Mouse (Mus musculus) liver, adult 2 months (tissue): ENCODE measurements around the gene Dpf3. TPM values are rescaled to one million over a fixed set of nuclear protein-coding genes. Genes with fewer than 3 reads are reported as not detected.
A peak's percentile ranks its signal among the peaks of the same experiment; 100 is the strongest.

ENCODE experiments used
- DNase-seq: peaks from one replicate; pipeline ENCODE4 v3.0.0-alpha.2; 2011; ENCODE audit warnings: low read depth, low spot score; ENCODE audit errors: extremely low read depth
- H3K27ac ChIP-seq: fragments of 200-500 bp; replicated peaks from 2 replicates; pipeline ENCODE4 v1.5.1; 2012; ENCODE audit warnings: low read depth, mild to moderate bottlenecking, control low read depth, inconsistent platforms, low read length; ENCODE audit not compliant: insufficient read depth
- H3K27me3 ChIP-seq: fragments of 200-500 bp; 2 replicates; pipeline ENCODE4 v1.6.1; 2012; ENCODE audit warnings: mild to moderate bottlenecking, moderate library complexity, low read length, inconsistent platforms; ENCODE audit not compliant: control insufficient read depth, insufficient read depth
- H3K36me3 ChIP-seq: fragments of 200-500 bp; 2 replicates; pipeline ENCODE4 v1.6.1; 2012; ENCODE audit warnings: low read length, inconsistent platforms; ENCODE audit not compliant: control insufficient read depth, insufficient read depth
- H3K4me1 ChIP-seq: fragments of 200-500 bp; 2 replicates; pipeline ENCODE4 v1.6.1; 2011; ENCODE audit warnings: low read length; ENCODE audit not compliant: control insufficient read depth, insufficient read depth
- H3K4me3 ChIP-seq: fragments of 200-500 bp; 2 replicates; pipeline ENCODE4 v1.5.1; 2011; ENCODE audit warnings: low read depth, mild to moderate bottlenecking, control low read depth, low read length, moderate library complexity; ENCODE audit not compliant: insufficient read depth
- H3K79me2 ChIP-seq: fragments of 200-500 bp; 2 replicates; pipeline ENCODE4 v1.6.1; 2012; ENCODE audit warnings: inconsistent platforms, mild to moderate bottlenecking, low read length, moderate library complexity; ENCODE audit not compliant: control insufficient read depth, insufficient read depth
- H3K9ac ChIP-seq: fragments of 200-500 bp; 2 replicates; pipeline ENCODE4 v1.6.1; 2012; ENCODE audit warnings: low read depth, mild to moderate bottlenecking, control low read depth, inconsistent platforms, low read length
- CTCF ChIP-seq: fragments of 200-500 bp; IDR thresholded peaks from 2 replicates; pipeline ENCODE4 v1.5.1; 2011; ENCODE audit warnings: low read depth, low read length, control low read depth
- POLR2A ChIP-seq: fragments of 200-500 bp; IDR thresholded peaks from 2 replicates; pipeline ENCODE4 v1.6.1; 2011; ENCODE audit warnings: low read length, control low read depth; ENCODE audit not compliant: insufficient read depth; ENCODE audit errors: extremely low read depth
- WGBS: fragments of 180-500 bp; shearing (Covaris S2); methylation state at CpG from one replicate; pipeline ENCODE4 v1.1.7; 2018; 5-methylcytosine and 5-hydroxymethylcytosine counted together
- polyA plus RNA-seq: library from polyadenylated mRNA; depleted of rRNA; stranded (reverse); fragments of >200 nt; gene quantifications from 2 replicates; pipeline ENCODE4 v1.2.3, GENCODE M21; 2012
- total RNA-seq: library from RNA; depleted of rRNA; stranded (reverse); fragments of >200 nt; gene quantifications from 2 replicates; pipeline ENCODE4 v1.2.3, GENCODE M21; 2014

Dpf3 gene
- total and polyA plus RNA-seq, 2 experiments = 1.6 to 2.4 TPM

DNA sequence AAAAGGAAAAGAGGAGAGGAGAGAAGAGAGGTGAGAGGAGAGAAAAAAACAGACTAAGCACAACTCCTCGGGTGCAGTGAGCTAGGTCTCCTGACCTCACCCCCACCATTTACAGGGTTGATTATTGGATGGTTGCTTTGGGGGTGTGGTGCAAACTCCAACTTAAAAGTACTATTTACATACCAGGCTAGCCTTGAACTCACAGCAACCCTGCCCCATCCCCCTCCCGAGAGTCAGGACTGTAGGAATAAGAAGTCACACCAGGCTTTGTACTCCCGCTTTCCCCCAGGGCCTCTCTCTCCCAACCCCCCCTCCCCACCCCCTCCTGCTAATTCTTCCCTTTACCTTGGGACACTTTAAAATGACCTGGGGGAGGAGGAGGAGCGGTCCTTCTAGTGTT, 8.8 kb upstream of the Dpf3 start:
- no peaks in the 10 kb centered on the region for H3K79me2 ChIP-seq
- WGBS = 69% methylated on average over 4 of the region's 4 CpGs
- H3K27ac ChIP-seq = no peak overlapping the region
- no peaks in the 10 kb centered on the region for H3K4me1 ChIP-seq
- no peak overlapping the region for H3K9ac ChIP-seq
- H3K4me3 ChIP-seq = no peak overlapping the region
- TF ChIP-seq POLR2A = no peak
- no peak for TF ChIP-seq CTCF
- H3K27me3 ChIP-seq = no peaks in the 10 kb centered on the region
- DNase-seq = no peak
- H3K36me3 ChIP-seq = no peaks in the 10 kb centered on the region

DNA sequence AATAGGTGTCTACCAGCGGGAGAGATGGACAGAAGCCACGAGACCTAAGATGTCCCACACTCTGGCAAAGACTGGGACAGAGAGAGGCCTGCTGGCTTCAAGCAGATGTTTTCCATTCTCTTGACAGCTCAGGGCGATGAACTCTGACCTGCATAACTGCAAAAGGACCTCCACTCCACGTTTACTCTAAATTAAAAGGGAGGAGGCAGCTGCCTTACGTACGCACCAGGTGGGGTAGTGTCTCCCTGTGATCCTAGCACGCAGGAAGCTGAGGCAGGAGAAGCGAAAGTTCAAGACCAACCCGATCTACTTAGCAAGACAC, 8.4 kb upstream of the Dpf3 start:
- no peaks in the 10 kb centered on the region for H3K4me1 ChIP-seq
- H3K4me3 ChIP-seq = no peak overlapping the region
- 43% methylated on average over 9 of the region's 9 CpGs for WGBS
- TF ChIP-seq POLR2A (no peak), CTCF (no peak)
- no peak overlapping the region for H3K9ac ChIP-seq
- no peak overlapping the region for H3K27ac ChIP-seq
- H3K79me2 ChIP-seq = no peaks in the 10 kb centered on the region
- H3K27me3 ChIP-seq = no peaks in the 10 kb centered on the region
- DNase-seq = peak; percentile 28
- H3K36me3 ChIP-seq = no peaks in the 10 kb centered on the region

DNA sequence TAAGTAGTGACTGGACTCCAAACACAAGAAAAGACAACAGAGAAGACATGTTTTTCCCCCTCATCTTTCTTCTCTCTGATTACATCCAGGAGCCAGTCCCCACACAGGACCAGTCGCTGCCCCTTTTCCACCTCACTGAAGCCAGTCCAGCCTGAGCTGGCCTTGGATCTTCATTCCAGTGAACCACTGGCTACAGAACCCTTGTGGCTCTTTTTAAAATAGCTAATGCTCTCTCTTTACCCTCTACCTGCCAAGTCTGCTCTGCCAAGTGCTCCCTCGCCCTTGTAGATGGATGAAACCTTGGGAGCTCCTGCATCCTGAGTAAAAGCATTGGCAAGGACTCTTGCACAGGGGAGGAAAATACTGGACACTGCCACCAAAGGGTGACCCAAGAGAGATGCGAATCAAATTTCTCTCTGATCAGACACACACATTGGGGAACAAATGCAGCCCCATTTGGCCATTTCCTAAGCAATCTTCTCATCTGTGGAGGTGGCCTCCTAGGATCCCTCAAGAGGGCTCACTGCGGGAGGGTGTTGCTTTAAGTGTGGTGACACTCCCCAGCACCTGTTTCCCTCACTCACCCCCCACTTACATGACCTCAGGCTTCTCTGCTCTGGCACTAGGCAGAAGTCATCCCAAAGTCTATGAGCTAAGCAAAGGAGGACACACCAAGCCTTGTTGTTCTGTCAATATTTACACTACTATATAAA, 7.9 kb upstream of the Dpf3 start:
- Histone ChIP-seq H3K27ac (no peak overlapping the region), H3K27me3 (no peaks in the 10 kb centered on the region), H3K36me3 (no peaks in the 10 kb centered on the region), H3K4me1 (no peaks in the 10 kb centered on the region), H3K9ac (no peak overlapping the region), H3K4me3 (no peak overlapping the region), H3K79me2 (no peaks in the 10 kb centered on the region)
- TF ChIP-seq POLR2A = no peak
- no peak for TF ChIP-seq CTCF
- 77% methylated on average over 4 of the region's 4 CpGs for WGBS
- no peak for DNase-seq

DNA sequence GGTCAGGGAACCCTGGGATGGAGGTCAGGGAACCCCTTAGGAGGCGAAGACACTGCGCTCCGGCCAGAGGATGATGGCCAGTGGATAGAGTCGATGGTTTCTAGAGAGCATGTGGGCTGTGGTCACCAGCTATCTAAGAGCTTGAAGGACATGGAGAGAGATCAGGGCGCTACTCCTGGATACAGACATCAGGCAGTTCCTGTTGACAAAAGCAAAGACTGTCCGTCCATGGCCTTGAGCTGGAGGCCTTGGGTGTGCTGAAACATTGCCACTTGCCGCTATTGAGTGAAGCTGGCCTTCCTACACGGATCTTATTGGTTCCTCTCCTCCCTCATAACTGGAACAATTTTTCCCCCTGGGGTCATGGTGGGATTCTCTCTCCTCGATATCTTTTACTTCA, 6.7 kb upstream of the Dpf3 start:
- H3K79me2 ChIP-seq = no peaks in the 10 kb centered on the region
- WGBS = 67% methylated on average over 9 of the region's 9 CpGs
- H3K4me3 ChIP-seq = no peak overlapping the region
- no peaks in the 10 kb centered on the region for H3K36me3 ChIP-seq
- DNase-seq = no peak
- no peak for TF ChIP-seq CTCF
- no peak for TF ChIP-seq POLR2A
- no peak overlapping the region for H3K27ac ChIP-seq
- no peaks in the 10 kb centered on the region for H3K4me1 ChIP-seq
- H3K9ac ChIP-seq = no peak overlapping the region
- no peaks in the 10 kb centered on the region for H3K27me3 ChIP-seq

DNA sequence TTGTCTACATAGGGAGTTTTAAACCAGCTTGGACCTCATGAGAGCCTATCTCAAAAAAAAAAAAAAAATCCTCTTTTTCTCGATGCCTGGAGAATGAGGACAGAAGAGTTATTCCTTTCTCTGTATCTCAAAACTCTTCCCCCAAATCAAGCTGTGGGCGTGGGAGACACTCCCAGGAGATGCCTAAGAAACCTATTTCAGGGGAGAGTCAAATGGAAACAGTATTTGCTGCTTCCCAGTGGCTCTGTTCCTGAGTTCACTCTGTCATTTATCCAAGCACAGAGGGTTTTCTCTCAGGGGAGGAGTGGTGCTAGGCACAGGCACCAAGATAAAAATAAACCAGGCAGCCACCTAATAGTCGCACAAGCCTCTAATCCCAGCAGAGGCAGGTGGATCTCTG, 5.3 kb upstream of the Dpf3 start:
- H3K4me1 ChIP-seq = no peaks in the 10 kb centered on the region
- WGBS = 81% methylated on average over 3 of the region's 3 CpGs
- H3K9ac ChIP-seq = no peak overlapping the region
- H3K4me3 ChIP-seq = no peak overlapping the region
- H3K79me2 ChIP-seq = no peaks in the 10 kb centered on the region
- no peaks in the 10 kb centered on the region for H3K27me3 ChIP-seq
- TF ChIP-seq POLR2A (no peak), CTCF (no peak)
- DNase-seq = no peak
- no peaks in the 10 kb centered on the region for H3K36me3 ChIP-seq
- no peak overlapping the region for H3K27ac ChIP-seq

DNA sequence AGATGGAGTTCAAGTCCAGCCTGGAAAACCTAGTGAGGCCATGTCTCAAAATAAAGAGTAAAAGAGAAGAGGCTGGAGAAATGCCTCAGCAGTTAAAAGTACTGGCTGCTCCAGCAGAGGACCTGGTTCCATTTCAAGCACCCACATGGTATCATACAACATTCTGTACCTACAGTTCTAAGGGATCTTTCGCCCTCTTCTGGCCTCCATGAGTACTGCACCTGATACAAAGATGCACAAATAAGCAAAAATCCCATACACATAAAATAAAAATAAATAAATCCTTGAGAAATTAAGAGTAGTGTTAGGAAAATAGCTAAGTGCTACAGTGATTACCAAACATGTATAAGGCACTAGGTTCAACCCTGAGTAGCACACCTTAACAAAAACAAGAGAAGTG, 4.1 kb upstream of the Dpf3 start:
- H3K27me3 ChIP-seq = no peaks in the 10 kb centered on the region
- H3K79me2 ChIP-seq = no peaks in the 10 kb centered on the region
- no peak overlapping the region for H3K27ac ChIP-seq
- no peaks in the 10 kb centered on the region for H3K4me1 ChIP-seq
- 69% methylated on average over 1 of the region's 1 CpGs for WGBS
- TF ChIP-seq POLR2A = no peak
- peak; percentile 49; the same call in 1 of the 2 replicates for TF ChIP-seq CTCF
- H3K9ac ChIP-seq = no peak overlapping the region
- no peak overlapping the region for H3K4me3 ChIP-seq
- DNase-seq = peak; percentile 17
- no peaks in the 10 kb centered on the region for H3K36me3 ChIP-seq
